Mouse (Mus musculus): ENCODE data around the gene Btbd6. TPM values are rescaled to one million over a fixed set of nuclear protein-coding genes. Genes with fewer than 3 reads are reported as not detected.

Gene Btbd6
- total and polyA plus RNA-seq, 2 experiments from 2014 or later: 52.1 to 76.1 TPM

GRCm38 (mm10) chr12:112938366-112938765 lies 37.9 kb upstream of the Btbd6 start:
- DNase-seq (ENCODE audit: low spot score): no peak
- WGBS: 76% methylated on average over 10 of the region's 10 CpGs
- Histone ChIP-seq H3K36me3 (ENCODE audit: insufficient read depth, low read length) (no peaks in the 10 kb centered on the region), H3K4me2 (ENCODE audit: low read depth, low read length) (no peak overlapping the region), H3K4me3 (ENCODE audit: low read length) (no peak overlapping the region), H3K27me3 (ENCODE audit: insufficient read depth, low read length) (no peaks in the 10 kb centered on the region), H3K9ac (replicated peaks; ENCODE audit: low read length) (no peak overlapping the region), H3K9me3 (ENCODE audit: low read length) (no peaks in the 10 kb centered on the region), H3K27ac (no peak overlapping the region), H3K4me1 (ENCODE audit: insufficient read depth, low read length) (peaks cover 15% of the 10 kb centered on the region)
- no peak for ATAC-seq
- TF ChIP-seq CTCF (IDR thresholded peaks at IDR 0.05; ENCODE audit: low read depth): no peak

- DNase-seq (ENCODE audit: low spot score): peak; percentile 57
Observed at GRCm38 (mm10) chr12:112938873-112939565, 37.3 kb upstream of the Btbd6 start.

GRCm38 (mm10) chr12:112940238-112940637 lies 36.0 kb upstream of the Btbd6 start:
- H3K36me3 ChIP-seq (ENCODE audit: insufficient read depth, low read length): no peaks in the 10 kb centered on the region
- DNase-seq (ENCODE audit: low spot score) (no peak), ATAC-seq (no peak)
- TF ChIP-seq CTCF (IDR thresholded peaks at IDR 0.05; ENCODE audit: low read depth): no peak
- WGBS: 60% methylated on average over 4 of the region's 4 CpGs
- H3K4me1 ChIP-seq (ENCODE audit: insufficient read depth, low read length): peaks cover 15% of the 10 kb centered on the region
- no peaks in the 10 kb centered on the region for H3K9me3 ChIP-seq (ENCODE audit: low read length)
- no peaks in the 10 kb centered on the region for H3K27me3 ChIP-seq (ENCODE audit: insufficient read depth, low read length)
- no peak overlapping the region for H3K4me3 ChIP-seq (ENCODE audit: low read length)
- H3K4me2 ChIP-seq (ENCODE audit: low read depth, low read length): no peak overlapping the region
- H3K9ac ChIP-seq (replicated peaks; ENCODE audit: low read length): no peak overlapping the region
- no peak overlapping the region for H3K27ac ChIP-seq

More at GRCm38 (mm10) chr12:112938873-112939565, 37.3 kb upstream of the Btbd6 start:
- 54% methylated on average over 10 of the region's 10 CpGs for WGBS
- H3K4me2 ChIP-seq (ENCODE audit: low read depth, low read length): no peak overlapping the region
- TF ChIP-seq CTCF (IDR thresholded peaks at IDR 0.05; ENCODE audit: low read depth): peak; percentile 64
- no peaks in the 10 kb centered on the region for H3K27me3 ChIP-seq (ENCODE audit: insufficient read depth, low read length)
- H3K9ac ChIP-seq (replicated peaks; ENCODE audit: low read length): no peak overlapping the region
- no peaks in the 10 kb centered on the region for H3K36me3 ChIP-seq (ENCODE audit: insufficient read depth, low read length)
- peaks cover 15% of the 10 kb centered on the region for H3K4me1 ChIP-seq (ENCODE audit: insufficient read depth, low read length)
- no peak overlapping the region for H3K4me3 ChIP-seq (ENCODE audit: low read length)
- no peak for ATAC-seq
- H3K27ac ChIP-seq: no peak overlapping the region
- no peaks in the 10 kb centered on the region for H3K9me3 ChIP-seq (ENCODE audit: low read length)

- Histone ChIP-seq H3K4me2 (ENCODE audit: low read depth, low read length) (peak overlapping the region; percentile 70; the same call in 1 of the 2 replicates), H3K9ac (replicated peaks; ENCODE audit: low read length) (no peak overlapping the region), H3K36me3 (ENCODE audit: insufficient read depth, low read length) (no peaks in the 10 kb centered on the region), H3K27ac (0 out of 2 replicates have a peak overlapping the region, but pooled peaks have one; percentile 64), H3K4me1 (ENCODE audit: insufficient read depth, low read length) (peaks cover 15% of the 10 kb centered on the region), H3K9me3 (ENCODE audit: low read length) (no peaks in the 10 kb centered on the region), H3K27me3 (ENCODE audit: insufficient read depth, low read length) (no peaks in the 10 kb centered on the region), H3K4me3 (ENCODE audit: low read length) (no peak overlapping the region)
- no peak for TF ChIP-seq CTCF (IDR thresholded peaks at IDR 0.05; ENCODE audit: low read depth)
- no peak for DNase-seq (ENCODE audit: low spot score)
- WGBS: 63% methylated on average over 9 of the region's 9 CpGs
- ATAC-seq: no peak
Observed at GRCm38 (mm10) chr12:112940710-112941109, 35.6 kb upstream of the Btbd6 start.

GRCm38 (mm10) chr12:112941156-112941775 lies 35.0 kb upstream of the Btbd6 start:
- 39% methylated on average over 10 of the region's 10 CpGs for WGBS
- Histone ChIP-seq H3K9ac (replicated peaks; ENCODE audit: low read length) (peak overlapping the region; percentile 62), H3K27me3 (ENCODE audit: insufficient read depth, low read length) (no peaks in the 10 kb centered on the region), H3K9me3 (ENCODE audit: low read length) (no peaks in the 10 kb centered on the region), H3K36me3 (ENCODE audit: insufficient read depth, low read length) (no peaks in the 10 kb centered on the region), H3K27ac (peak overlapping the region; percentile 64; the same call in 1 of the 2 replicates), H3K4me2 (ENCODE audit: low read depth, low read length) (peak overlapping the region; percentile 70), H3K4me1 (ENCODE audit: insufficient read depth, low read length) (peaks cover 15% of the 10 kb centered on the region), H3K4me3 (ENCODE audit: low read length) (peak overlapping the region; percentile 64)
- DNase-seq (ENCODE audit: low spot score) (peak; percentile 36), ATAC-seq (peak; percentile 13)
- no peak for TF ChIP-seq CTCF (IDR thresholded peaks at IDR 0.05; ENCODE audit: low read depth)

GRCm38 (mm10) chr12:112941776-112942713 lies 34.2 kb upstream of the Btbd6 start, which contains the start of gene Nudt14:
Gene Nudt14, minus strand, starts transcription at chr12:112942124.
- DNase-seq (ENCODE audit: low spot score) (peak; percentile 79), ATAC-seq (peak; percentile 82)
- Histone ChIP-seq H3K9me3 (ENCODE audit: low read length) (no peaks in the 10 kb centered on the region), H3K36me3 (ENCODE audit: insufficient read depth, low read length) (no peaks in the 10 kb centered on the region), H3K4me3 (ENCODE audit: low read length) (peak within 1 kb of the TSS; percentile 64), H3K27me3 (ENCODE audit: insufficient read depth, low read length) (no peaks in the 10 kb centered on the region), H3K27ac (peak within 1 kb of the TSS; percentile 64; the same call in 1 of the 2 replicates), H3K4me2 (ENCODE audit: low read depth, low read length) (peak within 1 kb of the TSS; percentile 70), H3K9ac (replicated peaks; ENCODE audit: low read length) (peak within 1 kb of the TSS; percentile 62), H3K4me1 (ENCODE audit: insufficient read depth, low read length) (peaks cover 15% of the 10 kb centered on the region)
- TF ChIP-seq CTCF (IDR thresholded peaks at IDR 0.05; ENCODE audit: low read depth): no peak
- WGBS: 1% methylated on average over 50 of the region's 58 CpGs
